Mouse (Mus musculus): ENCODE results near the gene Siva1. TPM values are rescaled to one million over a fixed set of nuclear protein-coding genes. Genes with fewer than 3 reads are reported as not detected.

Gene Siva1
- polyA plus RNA-seq, 1 experiment, result 29.9 TPM

GRCm38 (mm10) chr12:112620354-112621061 is 24.0 kb upstream of the Siva1 start:
- DNase-seq (ENCODE audit: low read depth, low spot score), result no peak
- 27% methylated on average over 16 of the region's 16 CpGs for WGBS

- DNase-seq (ENCODE audit: low read depth, low spot score), result no peak
- WGBS, result 86% methylated on average over 3 of the region's 3 CpGs
These were observed 22.6 kb upstream of the Siva1 start for GRCm38 (mm10) chr12:112621900-112622299.

GRCm38 (mm10) chr12:112623742-112624141 is 20.7 kb upstream of the Siva1 start:
- WGBS, result 19% methylated on average over 2 of the region's 2 CpGs
- DNase-seq (ENCODE audit: low read depth, low spot score), result no peak

GRCm38 (mm10) chr12:112625700-112626099 is 18.8 kb upstream of the Siva1 start:
- 83% methylated on average over 4 of the region's 4 CpGs for WGBS
- no peak for DNase-seq (ENCODE audit: low read depth, low spot score)

GRCm38 (mm10) chr12:112626455-112626854 is 18.0 kb upstream of the Siva1 start:
- DNase-seq (ENCODE audit: low read depth, low spot score), result no peak
- WGBS, result 48% methylated on average over 6 of the region's 6 CpGs

- no peak for DNase-seq (ENCODE audit: low read depth, low spot score)
- 75% methylated on average over 7 of the region's 7 CpGs for WGBS
These were observed 17.2 kb upstream of the Siva1 start for GRCm38 (mm10) chr12:112627097-112627881.

GRCm38 (mm10) chr12:112628197-112628596 is 16.3 kb upstream of the Siva1 start:
- no peak for DNase-seq (ENCODE audit: low read depth, low spot score)
- 89% methylated on average over 6 of the region's 6 CpGs for WGBS

GRCm38 (mm10) chr12:112628928-112629721 is 15.4 kb upstream of the Siva1 start:
- WGBS, result 16% methylated on average over 19 of the region's 19 CpGs
- no peak for DNase-seq (ENCODE audit: low read depth, low spot score)

GRCm38 (mm10) chr12:112630029-112630428 is 14.4 kb upstream of the Siva1 start:
- 93% methylated on average over 12 of the region's 12 CpGs for WGBS
- no peak for DNase-seq (ENCODE audit: low read depth, low spot score)

GRCm38 (mm10) chr12:112630796-112631195 is 13.7 kb upstream of the Siva1 start:
- no peak for DNase-seq (ENCODE audit: low read depth, low spot score)
- WGBS, result 63% methylated on average over 5 of the region's 5 CpGs

- DNase-seq (ENCODE audit: low read depth, low spot score), result no peak
- 53% methylated on average over 1 of the region's 1 CpGs for WGBS
These were observed 13.0 kb upstream of the Siva1 start for GRCm38 (mm10) chr12:112631472-112631871.

- 63% methylated on average over 11 of the region's 11 CpGs for whole genome bisulfite sequencing
- no peak for DNase-seq (ENCODE audit: low read depth, low spot score)
These were observed 12.2 kb upstream of the Siva1 start for GRCm38 (mm10) chr12:112632084-112632777.

- no peak for DNase-seq (ENCODE audit: low read depth, low spot score)
- 73% methylated on average over 5 of the region's 5 CpGs for WGBS
These were observed 11.6 kb upstream of the Siva1 start for GRCm38 (mm10) chr12:112632907-112633306.

- WGBS, result 48% methylated on average over 9 of the region's 9 CpGs
- no peak for DNase-seq (ENCODE audit: low read depth, low spot score)
These were observed 10.8 kb upstream of the Siva1 start for GRCm38 (mm10) chr12:112633686-112634085.

GRCm38 (mm10) chr12:112639526-112639925 is 5.0 kb upstream of the Siva1 start:
- WGBS, result 90% methylated on average over 10 of the region's 10 CpGs
- no peak for DNase-seq (ENCODE audit: low read depth, low spot score)

- 77% methylated on average over 6 of the region's 6 CpGs for WGBS
- no peak for DNase-seq (ENCODE audit: low read depth, low spot score)
These were observed 1.4 kb upstream of the Siva1 start for GRCm38 (mm10) chr12:112643126-112643525.

- DNase-seq (ENCODE audit: low read depth, low spot score), result no peak
- under 1% methylated on average over 75 of the region's 75 CpGs for WGBS
These were observed 502 bp downstream of the Siva1 start for GRCm38 (mm10) chr12:112644855-112645506.

GRCm38 (mm10) chr12:112646139-112646538 is 1.7 kb downstream of the Siva1 start:
- DNase-seq (ENCODE audit: low read depth, low spot score), result no peak
- 36% methylated on average over 6 of the region's 6 CpGs for WGBS

GRCm38 (mm10) chr12:112648081-112648480 is 3.6 kb downstream of the Siva1 start:
- no peak for DNase-seq (ENCODE audit: low read depth, low spot score)
- WGBS, result 84% methylated on average over 5 of the region's 5 CpGs

Data from large intestine, adult 2 months (tissue).